Mouse (Mus musculus) splenic B cell, adult 2 months (primary cell): ENCODE results near the gene Col23a1.
"Not testable (repeated sequence)": the region's sequence is repeated elsewhere in the genome, so short reads cannot be mapped to it uniquely, and the experiment has no call there.

ENCODE experiments used
- DNase-seq: peaks from one replicate; pipeline ENCODE4 v3.0.0-alpha.2; 2011; ENCODE audit warnings: low read depth, low spot score
- H3K27me3 ChIP-seq: 2 replicates; pipeline ENCODE4 v1.6.1; 2012; ENCODE audit warnings: mild to moderate bottlenecking, low read length, moderate library complexity, mixed read lengths; ENCODE audit not compliant: control insufficient read depth, poor library complexity, insufficient read depth, severe bottlenecking
- H3K36me3 ChIP-seq: 2 replicates; pipeline ENCODE4 v1.6.1; 2012; ENCODE audit warnings: mild to moderate bottlenecking, low read length, moderate library complexity, mixed read lengths; ENCODE audit not compliant: control insufficient read depth, poor library complexity, insufficient read depth, severe bottlenecking

The Col23a1 gene

DNA sequence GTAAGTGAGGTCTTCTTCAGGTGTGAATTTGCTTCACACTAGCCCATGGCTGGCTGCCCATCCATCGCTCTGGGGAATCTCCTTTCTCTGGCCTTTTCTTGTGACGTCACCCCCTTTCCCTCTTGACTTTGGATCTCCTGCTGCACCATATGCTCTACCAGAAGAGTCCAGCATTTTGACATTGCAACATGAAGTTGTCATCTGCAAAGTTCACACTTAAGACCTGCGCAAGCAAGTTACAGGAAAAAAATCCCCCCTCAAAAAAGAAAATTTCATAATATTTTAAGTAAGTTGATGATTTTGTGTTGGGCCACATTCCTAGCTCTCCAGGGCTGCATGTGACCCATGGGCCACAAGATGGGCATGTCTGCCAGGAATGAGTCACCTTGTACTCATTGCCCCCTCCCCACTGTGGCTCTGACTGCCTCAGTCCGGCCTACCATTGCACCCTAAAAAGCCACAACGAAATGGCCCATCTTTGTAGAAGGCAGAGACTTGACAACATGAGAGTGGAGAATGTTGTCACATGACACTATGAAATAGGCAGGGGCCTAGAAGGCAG, 54.1 kb downstream of the Col23a1 start:
- Histone ChIP-seq H3K27me3 (no peaks in the 10 kb centered on the region), H3K36me3 (no peaks in the 10 kb centered on the region)
- DNase-seq = no peak

GRCm38 (mm10) chr11:51345481-51346465, 56.1 kb downstream of the Col23a1 start:
- no peak for DNase-seq
- H3K36me3 ChIP-seq = no peaks in the 10 kb centered on the region
- no peaks in the 10 kb centered on the region for H3K27me3 ChIP-seq

- Histone ChIP-seq H3K36me3 (no peaks in the 10 kb centered on the region), H3K27me3 (no peaks in the 10 kb centered on the region)
- no peak for DNase-seq
Observed at GRCm38 (mm10) chr11:51347756-51348155, 58.0 kb downstream of the Col23a1 start.

DNA sequence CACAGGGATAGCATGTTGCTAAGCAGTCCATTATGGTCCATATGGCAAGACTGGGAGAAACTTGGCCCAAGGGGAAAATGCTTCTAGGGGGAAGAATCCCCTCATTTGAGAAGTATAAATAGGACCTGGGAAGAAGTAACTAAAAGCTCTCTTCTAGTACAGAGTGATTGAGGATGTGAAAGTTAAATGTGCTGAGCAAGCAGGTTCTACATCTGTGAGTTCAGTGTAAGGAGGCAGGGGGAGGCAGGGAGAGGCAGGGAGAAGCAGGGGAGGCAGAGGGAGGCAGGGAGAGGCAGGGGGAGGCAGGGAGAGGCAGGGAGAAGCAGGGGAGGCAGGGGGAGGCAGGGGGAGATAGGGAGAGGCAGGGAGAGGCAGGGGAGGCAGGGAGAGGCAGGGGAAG, 59.9 kb downstream of the Col23a1 start:
- no peaks in the 10 kb centered on the region for H3K27me3 ChIP-seq
- peak; percentile 13 for DNase-seq
- no peaks in the 10 kb centered on the region for H3K36me3 ChIP-seq

GRCm38 (mm10) chr11:51351151-51351550, 61.4 kb downstream of the Col23a1 start:
- H3K27me3 ChIP-seq = no peaks in the 10 kb centered on the region
- no peaks in the 10 kb centered on the region for H3K36me3 ChIP-seq
- no peak for DNase-seq

DNA sequence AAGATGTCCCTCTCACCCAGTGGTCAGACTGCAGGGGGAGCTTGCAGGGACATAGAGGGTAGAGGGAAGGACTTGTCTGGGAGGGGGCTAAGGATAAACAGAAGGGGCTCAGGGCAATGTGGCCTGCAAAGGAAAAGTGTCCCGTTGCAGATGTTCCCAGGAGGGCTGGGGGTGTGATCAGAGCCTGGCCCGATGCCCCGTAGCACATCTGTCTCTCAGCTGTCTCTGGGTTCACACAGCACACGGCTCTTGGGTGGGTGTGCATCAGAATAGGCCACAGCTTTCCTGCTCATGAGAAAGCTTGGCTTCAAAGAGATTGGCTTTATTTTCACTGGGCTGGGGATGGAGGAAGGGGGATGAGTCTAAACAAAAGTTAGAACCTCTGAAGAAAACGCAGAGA, 62.1 kb downstream of the Col23a1 start:
- no peaks in the 10 kb centered on the region for H3K36me3 ChIP-seq
- no peaks in the 10 kb centered on the region for H3K27me3 ChIP-seq
- DNase-seq = no peak

- Histone ChIP-seq H3K27me3 (no peaks in the 10 kb centered on the region), H3K36me3 (no peaks in the 10 kb centered on the region)
- DNase-seq = no peak
Observed at GRCm38 (mm10) chr11:51353746-51354145, 64.0 kb downstream of the Col23a1 start.

GRCm38 (mm10) chr11:51358981-51359380, 69.3 kb downstream of the Col23a1 start:
- not testable (repeated sequence) for H3K27me3 ChIP-seq, DNase-seq, H3K36me3 ChIP-seq

GRCm38 (mm10) chr11:51364353-51364752, 74.6 kb downstream of the Col23a1 start:
- no peaks in the 10 kb centered on the region for H3K27me3 ChIP-seq
- no peaks in the 10 kb centered on the region for H3K36me3 ChIP-seq
- DNase-seq = no peak

DNA sequence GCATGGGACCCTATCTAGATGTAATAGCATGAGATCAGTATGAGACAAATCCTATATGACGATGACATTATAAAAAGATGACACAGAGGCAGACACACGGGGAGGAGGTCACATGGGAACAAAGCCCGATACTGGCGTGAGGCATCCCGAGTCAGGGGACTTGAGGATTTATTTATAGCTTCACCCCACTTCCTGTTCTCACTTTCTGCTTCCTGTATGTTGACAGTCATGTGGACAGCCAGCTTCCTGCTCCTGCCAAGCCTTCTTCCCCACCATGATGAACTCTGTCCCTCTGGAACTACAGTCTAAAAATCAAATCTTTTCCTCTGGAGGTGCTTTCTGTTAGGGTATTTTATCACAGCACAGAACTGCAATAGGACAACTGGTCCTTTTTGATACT, 77.6 kb downstream of the Col23a1 start:
- H3K36me3 ChIP-seq = no peaks in the 10 kb centered on the region
- DNase-seq = peak; percentile 34
- no peaks in the 10 kb centered on the region for H3K27me3 ChIP-seq

DNA sequence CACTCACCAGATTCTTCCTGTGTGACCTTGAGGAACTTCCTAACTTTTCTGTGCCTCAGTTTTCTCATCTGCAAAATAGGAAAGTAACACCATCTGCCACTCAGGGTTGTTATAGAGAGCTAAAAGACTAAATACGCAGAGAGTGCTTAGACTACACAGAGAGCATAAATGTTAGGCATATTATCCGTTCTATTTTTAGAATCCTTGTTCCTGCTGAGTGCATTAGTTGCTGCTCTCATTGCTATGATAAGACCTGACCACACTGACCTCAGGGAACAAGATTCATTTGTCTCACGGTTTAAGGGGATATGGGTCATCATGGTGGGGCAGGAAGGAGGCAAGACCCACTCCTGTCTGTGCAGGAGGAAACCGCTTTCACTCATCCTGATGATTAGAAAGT, 80.6 kb downstream of the Col23a1 start:
- no peaks in the 10 kb centered on the region for H3K36me3 ChIP-seq
- no peaks in the 10 kb centered on the region for H3K27me3 ChIP-seq
- no peak for DNase-seq

DNA sequence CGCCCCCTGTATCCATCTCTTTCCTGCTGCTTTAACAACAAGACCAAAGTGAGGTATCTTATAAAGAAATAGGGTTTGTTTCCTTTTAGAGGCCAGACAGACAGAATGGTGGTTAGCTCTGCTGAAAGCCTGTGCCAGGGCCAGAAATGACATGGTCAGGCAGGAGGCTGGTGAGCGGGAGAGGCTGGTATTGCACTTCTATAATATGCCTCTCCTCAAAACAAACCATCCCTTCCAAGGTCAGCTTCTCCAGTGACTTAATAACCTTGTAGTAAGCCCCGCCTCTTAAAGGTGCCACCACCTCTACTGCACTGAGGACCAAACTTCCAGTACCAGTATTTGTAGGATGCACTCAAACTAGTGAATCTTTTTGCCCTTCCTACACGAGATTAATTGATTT, 81.6 kb downstream of the Col23a1 start:
- DNase-seq = no peak
- Histone ChIP-seq H3K36me3 (no peaks in the 10 kb centered on the region), H3K27me3 (no peaks in the 10 kb centered on the region)

DNA sequence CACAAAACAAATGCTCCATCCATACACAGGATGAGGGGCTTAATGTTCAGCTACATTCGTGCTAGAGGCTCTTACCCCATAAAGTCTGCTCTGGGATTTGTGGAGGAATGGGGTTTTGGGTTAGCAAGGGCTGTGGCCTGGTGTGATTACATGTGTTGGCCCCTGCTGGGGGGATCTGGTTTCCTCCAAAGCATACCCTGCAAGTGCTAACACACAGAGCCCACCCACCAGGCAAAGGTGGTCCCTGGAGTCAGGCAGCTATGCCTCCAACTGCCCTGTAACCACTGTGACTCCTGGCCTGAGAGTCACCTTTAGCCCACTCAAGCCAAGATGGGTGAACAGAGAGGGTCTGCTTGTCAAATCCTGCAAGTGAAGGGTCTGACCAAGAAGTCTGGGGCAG, 82.2 kb downstream of the Col23a1 start:
- no peak for DNase-seq
- H3K27me3 ChIP-seq = no peaks in the 10 kb centered on the region
- no peaks in the 10 kb centered on the region for H3K36me3 ChIP-seq

DNA sequence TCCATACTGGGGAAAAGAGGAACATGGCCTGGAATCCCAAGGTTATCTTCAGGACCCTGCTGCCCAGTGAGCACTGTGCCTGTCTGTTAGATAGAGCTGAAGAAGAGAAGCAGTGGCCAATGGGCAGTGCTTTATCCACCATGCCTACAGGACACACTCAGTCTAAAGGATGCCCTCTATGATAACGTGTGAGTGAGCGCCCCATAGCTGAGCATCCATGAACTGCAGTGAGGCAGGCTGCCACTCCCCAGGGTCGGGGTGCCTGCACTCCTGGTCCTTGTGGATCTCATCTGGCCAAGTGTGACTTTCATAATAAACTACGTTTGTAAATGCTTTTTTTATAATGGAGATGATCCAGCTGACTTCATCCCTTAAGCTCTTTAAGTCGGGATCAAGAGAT, 87.5 kb downstream of the Col23a1 start:
- no peak for DNase-seq
- H3K27me3 ChIP-seq = no peaks in the 10 kb centered on the region
- H3K36me3 ChIP-seq = no peaks in the 10 kb centered on the region

GRCm38 (mm10) chr11:51388892-51389340, 99.2 kb downstream of the Col23a1 start:
- DNase-seq = no peak
- Histone ChIP-seq H3K27me3 (no peaks in the 10 kb centered on the region), H3K36me3 (no peaks in the 10 kb centered on the region)
